Mouse (Mus musculus): ENCODE results near the gene Erich6. TPM values are rescaled to one million over a fixed set of nuclear protein-coding genes. Genes with fewer than 3 reads are reported as not detected.
A peak's percentile ranks its signal among the peaks of the same experiment; 100 is the strongest.

The Erich6 gene
- polyA plus RNA-seq, 1 experiment from 2014 or later: not detected

DNA sequence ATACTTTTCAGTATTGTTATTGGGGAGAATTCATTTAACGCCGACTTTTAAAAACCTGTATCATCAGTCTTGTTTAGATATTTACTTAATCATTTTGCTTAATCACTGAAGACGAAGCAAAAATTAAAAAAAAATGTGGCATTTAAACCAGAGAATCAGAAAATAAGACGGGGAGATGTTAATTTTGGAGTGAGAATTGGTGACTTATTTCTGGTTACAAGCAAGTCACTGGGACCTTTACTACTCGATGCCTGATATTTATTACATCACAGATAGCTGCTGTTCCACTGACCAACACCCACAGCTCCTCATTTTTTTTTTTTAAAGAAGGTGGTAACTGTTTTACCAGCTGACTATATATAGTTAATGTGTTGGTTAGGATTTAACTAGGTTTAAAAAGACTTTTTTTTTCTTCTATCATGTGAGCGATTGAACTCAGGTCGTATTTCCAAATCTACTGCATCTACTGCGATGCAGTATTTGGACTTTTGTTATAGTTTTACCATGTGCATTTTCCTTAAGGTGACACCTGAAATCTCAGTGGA, 59.4 kb downstream of the Erich6 start:
- H3K36me3 ChIP-seq (ENCODE audit: insufficient read depth): peaks cover 7% of the 10 kb centered on the region; the same call in 1 of the 2 replicates
- 17% methylated on average over 8 of the region's 8 CpGs for WGBS
- ATAC-seq (ENCODE audit: insufficient read depth) (no peak), DNase-seq (peak; percentile 19)
- no peaks in the 10 kb centered on the region for H3K27me3 ChIP-seq (ENCODE audit: insufficient read depth, low read length)
- H3K9me3 ChIP-seq (ENCODE audit: low read depth, low read length): no peaks in the 10 kb centered on the region
- H3K4me3 ChIP-seq (ENCODE audit: low read depth, low read length): peak overlapping the region; percentile 88
- H3K9ac ChIP-seq: peak overlapping the region; percentile 98
- peak overlapping the region; percentile 56 for H3K4me2 ChIP-seq
- H3K4me1 ChIP-seq (ENCODE audit: insufficient read depth): no peaks in the 10 kb centered on the region
- no peak for TF ChIP-seq CTCF (IDR thresholded peaks at IDR 0.05; ENCODE audit: low read depth)
- peak overlapping the region; percentile 100; the same call in 1 of the 2 replicates for H3K27ac ChIP-seq (ENCODE audit: low read depth)

DNA sequence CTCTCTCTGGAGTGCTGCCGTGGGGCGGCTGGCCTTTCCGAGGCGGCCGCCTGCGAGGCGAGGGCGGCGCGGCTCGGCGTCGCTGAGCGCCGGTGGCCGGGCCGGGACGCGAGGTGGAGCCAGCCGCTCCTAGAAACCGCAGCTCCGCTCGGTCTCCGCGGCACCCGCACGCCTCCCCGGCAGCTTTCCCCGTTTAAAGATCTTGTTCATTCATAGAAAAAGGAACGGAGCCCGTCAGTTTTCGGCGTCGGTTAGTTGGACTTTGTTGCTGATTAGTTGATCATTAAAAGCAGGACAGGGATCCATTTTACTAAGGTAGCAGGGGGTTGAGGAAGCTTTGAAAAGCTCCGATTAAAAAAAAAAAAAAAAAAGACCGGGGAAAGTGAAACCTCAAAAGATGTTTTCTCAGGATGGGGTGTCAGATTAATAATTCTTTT, 59.9 kb downstream of the Erich6 start:
- Histone ChIP-seq H3K4me2 (peak overlapping the region; percentile 56), H3K36me3 (ENCODE audit: insufficient read depth) (peaks cover 7% of the 10 kb centered on the region; the same call in 1 of the 2 replicates), H3K9ac (peak overlapping the region; percentile 98), H3K27ac (ENCODE audit: low read depth) (peak overlapping the region; percentile 100), H3K4me1 (ENCODE audit: insufficient read depth) (no peaks in the 10 kb centered on the region), H3K27me3 (ENCODE audit: insufficient read depth, low read length) (no peaks in the 10 kb centered on the region), H3K9me3 (ENCODE audit: low read depth, low read length) (no peaks in the 10 kb centered on the region), H3K4me3 (ENCODE audit: low read depth, low read length) (peak overlapping the region; percentile 88)
- DNase-seq (peak; percentile 67), ATAC-seq (ENCODE audit: insufficient read depth) (peak; percentile 79)
- TF ChIP-seq CTCF (IDR thresholded peaks at IDR 0.05; ENCODE audit: low read depth): no peak
- WGBS: 1% methylated on average over 35 of the region's 36 CpGs

DNA sequence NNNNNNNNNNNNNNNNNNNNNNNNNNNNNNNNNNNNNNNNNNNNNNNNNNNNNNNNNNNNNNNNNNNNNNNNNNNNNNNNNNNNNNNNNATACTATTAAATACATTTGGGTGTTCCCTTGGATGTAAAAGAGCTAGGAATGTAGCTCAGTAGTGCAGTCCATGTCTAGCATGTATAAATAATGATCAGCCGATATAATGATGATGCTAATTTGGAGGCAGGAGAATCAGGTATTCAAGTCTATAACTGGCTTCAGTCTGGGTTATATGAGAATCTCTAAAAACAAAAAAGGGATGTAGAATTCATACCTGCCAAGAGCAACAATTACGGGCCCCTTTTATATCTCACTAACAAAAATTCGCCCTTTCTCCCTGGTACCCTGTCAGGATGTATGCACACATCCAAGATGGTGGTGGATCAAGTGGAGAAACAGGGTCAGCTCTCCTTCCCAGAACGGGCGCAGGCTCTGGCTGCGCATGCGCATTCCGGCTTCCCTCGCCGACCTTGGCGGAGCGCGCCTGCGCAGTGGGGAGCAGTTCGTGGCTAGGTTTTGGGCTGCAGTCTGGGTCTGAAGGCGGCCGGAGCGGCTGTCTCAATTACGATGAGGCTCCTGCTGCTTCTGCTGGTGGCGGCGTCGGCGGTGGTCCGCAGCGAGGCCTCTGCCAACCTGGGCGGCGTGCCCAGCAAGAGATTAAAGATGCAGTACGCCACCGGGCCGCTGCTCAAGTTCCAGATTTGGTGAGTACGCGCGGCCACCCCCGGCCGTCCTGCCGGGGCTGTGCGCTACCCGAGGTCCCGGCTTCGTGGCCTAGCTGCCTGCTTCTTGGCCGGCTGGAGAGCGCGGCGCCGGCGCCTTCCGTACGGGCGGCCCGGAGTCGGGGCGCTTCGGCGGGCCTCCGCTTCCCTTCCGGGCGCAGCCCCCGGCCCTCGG, 60.6 kb downstream of the Erich6 start, which contains the start of gene Selenot:
TSS of gene Selenot (plus strand) at position 500 of the 930 bp plus-strand sequence.
- ATAC-seq (ENCODE audit: insufficient read depth): peak; percentile 97
- peak within 1 kb of the TSS; percentile 56 for H3K4me2 ChIP-seq
- WGBS: 1% methylated on average over 58 of the region's 59 CpGs
- no peak for TF ChIP-seq CTCF (IDR thresholded peaks at IDR 0.05; ENCODE audit: low read depth)
- H3K4me1 ChIP-seq (ENCODE audit: insufficient read depth): no peaks in the 10 kb centered on the region
- H3K27ac ChIP-seq (ENCODE audit: low read depth): peak within 1 kb of the TSS; percentile 100
- H3K4me3 ChIP-seq (ENCODE audit: low read depth, low read length): peak within 1 kb of the TSS; percentile 88
- peak within 1 kb of the TSS; percentile 98 for H3K9ac ChIP-seq
- no peaks in the 10 kb centered on the region for H3K9me3 ChIP-seq (ENCODE audit: low read depth, low read length)
- no peaks in the 10 kb centered on the region for H3K27me3 ChIP-seq (ENCODE audit: insufficient read depth, low read length)
- H3K36me3 ChIP-seq (ENCODE audit: insufficient read depth): peaks cover 7% of the 10 kb centered on the region; the same call in 1 of the 2 replicates
- DNase-seq: peak; percentile 98

DNA sequence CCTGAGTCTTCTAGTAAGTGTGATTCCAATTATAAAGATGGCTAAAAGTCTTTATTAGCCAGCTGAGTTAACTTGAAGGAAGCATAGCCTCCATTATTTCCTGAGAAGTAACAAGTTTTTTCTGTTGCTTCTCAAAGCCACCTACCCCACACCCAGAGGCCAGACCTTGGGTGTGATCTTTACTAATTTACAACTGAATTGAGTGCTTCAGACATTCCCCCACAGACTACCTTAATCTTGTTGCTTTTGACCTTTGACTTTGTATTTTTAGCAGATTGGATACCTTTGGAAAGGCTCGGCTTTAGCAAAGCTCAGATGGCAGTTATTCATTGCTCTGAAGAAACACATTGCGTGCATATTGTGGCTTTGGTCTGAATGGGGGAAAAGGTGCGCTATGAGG, 66.2 kb downstream of the Erich6 start:
- ATAC-seq (ENCODE audit: insufficient read depth): no peak
- Histone ChIP-seq H3K9ac (no peak overlapping the region), H3K4me3 (ENCODE audit: low read depth, low read length) (no peak overlapping the region), H3K27me3 (ENCODE audit: insufficient read depth, low read length) (no peaks in the 10 kb centered on the region), H3K4me2 (no peak overlapping the region), H3K36me3 (ENCODE audit: insufficient read depth) (no peaks in the 10 kb centered on the region), H3K9me3 (ENCODE audit: low read depth, low read length) (no peaks in the 10 kb centered on the region), H3K4me1 (ENCODE audit: insufficient read depth) (no peaks in the 10 kb centered on the region), H3K27ac (ENCODE audit: low read depth) (no peak overlapping the region)
- no peak for DNase-seq
- WGBS: 80% methylated on average over 3 of the region's 3 CpGs
- no peak for TF ChIP-seq CTCF (IDR thresholded peaks at IDR 0.05; ENCODE audit: low read depth)

Other genes with a start within 250 kb of the Erich6 start
- 13.7 and 17.6 TPM in 2 replicates for gene Tsc22d2, start 222.5 kb downstream of the Erich6 start, polyA plus RNA-seq (2014; fragmentation: Nextera tagmentation; extraction: Ambion mirVana)
- gene Eif2a, start 111.4 kb downstream of the Erich6 start, polyA plus RNA-seq (2014; fragmentation: Nextera tagmentation; extraction: Ambion mirVana): 61.4 and 62.1 TPM in 2 replicates
- gene Serp1, start 111.3 kb downstream of the Erich6 start, polyA plus RNA-seq (2014; fragmentation: Nextera tagmentation; extraction: Ambion mirVana): 131 and 147 TPM in 2 replicates
- gene Selenot, start 60.6 kb downstream of the Erich6 start, polyA plus RNA-seq (2014; fragmentation: Nextera tagmentation; extraction: Ambion mirVana): 21.8 and 23.8 TPM in 2 replicates
- gene Siah2, start 55.2 kb upstream of the Erich6 start, polyA plus RNA-seq (2014; fragmentation: Nextera tagmentation; extraction: Ambion mirVana): 6.8 and 7.4 TPM in 2 replicates
- gene Mindy4b-ps, start 185.1 kb upstream of the Erich6 start, polyA plus RNA-seq (2014; fragmentation: Nextera tagmentation; extraction: Ambion mirVana): not detected in 2 replicates
- 0.08 TPM in 2 replicates for gene Clrn1, start 248.1 kb upstream of the Erich6 start, polyA plus RNA-seq (2014; fragmentation: Nextera tagmentation; extraction: Ambion mirVana)